Mouse (Mus musculus) liver, adult 2 months (tissue): ENCODE data around the gene Scaper. TPM values are rescaled to one million over a fixed set of nuclear protein-coding genes. Genes with fewer than 3 reads are reported as not detected.
A peak's percentile ranks its signal among the peaks of the same experiment; 100 is the strongest.

Experiments used
- DNase-seq: peaks from one replicate; pipeline ENCODE4 v3.0.0-alpha.2; 2011; ENCODE audit warnings: low read depth, low spot score; ENCODE audit errors: extremely low read depth
- H3K27ac ChIP-seq: fragments of 200-500 bp; replicated peaks from 2 replicates; pipeline ENCODE4 v1.5.1; 2012; ENCODE audit warnings: low read depth, mild to moderate bottlenecking, control low read depth, inconsistent platforms, low read length; ENCODE audit not compliant: insufficient read depth
- H3K27me3 ChIP-seq: fragments of 200-500 bp; 2 replicates; pipeline ENCODE4 v1.6.1; 2012; ENCODE audit warnings: mild to moderate bottlenecking, moderate library complexity, low read length, inconsistent platforms; ENCODE audit not compliant: control insufficient read depth, insufficient read depth
- H3K36me3 ChIP-seq: fragments of 200-500 bp; 2 replicates; pipeline ENCODE4 v1.6.1; 2012; ENCODE audit warnings: low read length, inconsistent platforms; ENCODE audit not compliant: control insufficient read depth, insufficient read depth
- H3K4me1 ChIP-seq: fragments of 200-500 bp; 2 replicates; pipeline ENCODE4 v1.6.1; 2011; ENCODE audit warnings: low read length; ENCODE audit not compliant: control insufficient read depth, insufficient read depth
- H3K4me3 ChIP-seq: fragments of 200-500 bp; 2 replicates; pipeline ENCODE4 v1.5.1; 2011; ENCODE audit warnings: low read depth, mild to moderate bottlenecking, control low read depth, low read length, moderate library complexity; ENCODE audit not compliant: insufficient read depth
- H3K79me2 ChIP-seq: fragments of 200-500 bp; 2 replicates; pipeline ENCODE4 v1.6.1; 2012; ENCODE audit warnings: inconsistent platforms, mild to moderate bottlenecking, low read length, moderate library complexity; ENCODE audit not compliant: control insufficient read depth, insufficient read depth
- H3K9ac ChIP-seq: fragments of 200-500 bp; 2 replicates; pipeline ENCODE4 v1.6.1; 2012; ENCODE audit warnings: low read depth, mild to moderate bottlenecking, control low read depth, inconsistent platforms, low read length
- CTCF ChIP-seq: fragments of 200-500 bp; IDR thresholded peaks from 2 replicates; pipeline ENCODE4 v1.5.1; 2011; ENCODE audit warnings: low read depth, low read length, control low read depth
- POLR2A ChIP-seq: fragments of 200-500 bp; IDR thresholded peaks from 2 replicates; pipeline ENCODE4 v1.6.1; 2011; ENCODE audit warnings: low read length, control low read depth; ENCODE audit not compliant: insufficient read depth; ENCODE audit errors: extremely low read depth
- WGBS: fragments of 180-500 bp; shearing (Covaris S2); methylation state at CpG from one replicate; pipeline ENCODE4 v1.1.7; 2018; 5-methylcytosine and 5-hydroxymethylcytosine counted together
- polyA plus RNA-seq: library from polyadenylated mRNA; depleted of rRNA; stranded (reverse); fragments of >200 nt; gene quantifications from 2 replicates; pipeline ENCODE4 v1.2.3, GENCODE M21; 2012; rRNA removed
- total RNA-seq: library from RNA; depleted of rRNA; stranded (reverse); fragments of >200 nt; gene quantifications from 2 replicates; pipeline ENCODE4 v1.2.3, GENCODE M21; 2014; rRNA removed

Gene Scaper
- total and polyA plus RNA-seq, 2 experiments = 1.4 to 9.5 TPM

DNA sequence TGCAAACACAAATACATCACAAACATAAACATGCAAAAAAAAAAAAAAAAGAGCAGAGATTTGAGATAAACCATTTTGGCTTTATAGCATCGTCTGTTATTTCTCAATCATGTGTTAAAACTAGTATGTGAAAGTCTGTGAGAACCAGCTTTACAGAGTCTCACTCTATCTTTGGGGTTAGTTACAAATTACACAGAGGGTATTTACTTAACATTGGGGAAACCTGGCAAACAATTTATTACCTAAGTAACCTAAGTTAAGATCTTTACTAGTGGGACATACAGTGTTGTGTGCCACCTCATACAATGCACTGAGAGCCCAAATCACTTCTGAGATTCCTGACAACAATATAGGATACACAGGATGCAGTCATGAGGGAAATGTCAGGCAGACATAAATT is 428.2 kb downstream of the Scaper start:
- TF ChIP-seq CTCF (no peak), POLR2A (no peak)
- no peak overlapping the region for H3K4me3 ChIP-seq
- DNase-seq = peak; percentile 93
- peak overlapping the region; percentile 53 for H3K9ac ChIP-seq
- H3K79me2 ChIP-seq = peaks cover 9% of the 10 kb centered on the region
- no peaks in the 10 kb centered on the region for H3K27me3 ChIP-seq
- H3K4me1 ChIP-seq = peaks cover 11% of the 10 kb centered on the region; the same call in 1 of the 2 replicates
- H3K36me3 ChIP-seq = no peaks in the 10 kb centered on the region
- peak overlapping the region; percentile 74 for H3K27ac ChIP-seq
- WGBS = 16% methylated on average over 1 of the region's 1 CpGs

DNA sequence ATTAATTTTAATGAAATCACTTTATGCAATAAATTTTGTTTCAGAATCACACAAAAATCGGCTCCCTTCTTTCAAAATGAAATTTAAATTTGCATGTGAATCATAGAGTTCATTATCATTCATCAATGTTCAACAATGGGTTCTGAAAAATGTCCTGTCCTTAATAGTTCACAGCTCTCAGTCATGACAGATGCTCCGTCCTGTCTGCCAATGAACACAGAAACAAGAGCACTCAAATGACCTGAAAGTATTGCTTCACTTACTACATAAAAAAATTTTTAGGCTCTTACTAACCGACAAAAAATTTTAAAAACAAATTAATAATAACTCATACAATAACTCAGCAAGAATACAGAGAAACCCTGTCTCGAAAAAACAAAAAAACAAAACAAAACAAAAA is 429.2 kb downstream of the Scaper start:
- Histone ChIP-seq H3K36me3 (no peaks in the 10 kb centered on the region), H3K27me3 (no peaks in the 10 kb centered on the region), H3K4me1 (peaks cover 11% of the 10 kb centered on the region; the same call in 1 of the 2 replicates), H3K27ac (no peak overlapping the region), H3K9ac (no peak overlapping the region), H3K79me2 (peaks cover 14% of the 10 kb centered on the region), H3K4me3 (no peak overlapping the region)
- no peak for TF ChIP-seq POLR2A
- TF ChIP-seq CTCF = no peak
- peak; percentile 79 for DNase-seq
- WGBS = 35% methylated on average over 4 of the region's 4 CpGs

DNA sequence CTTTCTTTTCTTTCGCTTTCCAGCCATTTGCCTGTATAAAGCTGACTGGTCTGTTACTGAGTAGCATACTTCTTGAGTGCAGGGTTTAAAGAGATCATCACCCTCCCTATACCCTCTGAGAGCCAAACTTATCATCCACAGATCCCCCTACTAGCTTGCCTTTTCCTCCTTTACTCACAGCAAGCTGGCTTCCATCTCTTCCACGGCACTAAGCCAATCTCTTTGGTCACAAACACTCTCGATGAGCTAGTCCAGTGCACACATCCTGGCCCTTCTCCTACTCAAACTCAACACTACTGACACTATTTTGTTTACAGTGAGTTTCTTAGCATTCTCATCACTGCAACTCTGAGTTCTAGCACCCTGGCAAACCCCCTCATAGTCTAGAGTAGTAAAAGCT is 430.0 kb downstream of the Scaper start:
- Histone ChIP-seq H3K4me3 (no peak overlapping the region), H3K9ac (no peak overlapping the region), H3K27me3 (no peaks in the 10 kb centered on the region), H3K4me1 (peaks cover 11% of the 10 kb centered on the region; the same call in 1 of the 2 replicates), H3K79me2 (peaks cover 21% of the 10 kb centered on the region), H3K27ac (no peak overlapping the region), H3K36me3 (no peaks in the 10 kb centered on the region)
- peak; percentile 79 for DNase-seq
- no peak for TF ChIP-seq CTCF
- TF ChIP-seq POLR2A = no peak
- 37% methylated on average over 3 of the region's 3 CpGs for WGBS

Other genes with a start within 250 kb of the Scaper start
- not detected in 2 replicates for gene 4930563M21Rik, start 72.4 kb upstream of the Scaper start, total RNA-seq
- gene 4930563M21Rik, start 72.4 kb upstream of the Scaper start, polyA plus RNA-seq = not detected in 2 replicates
- 9.0 and 10.1 TPM in 2 replicates for gene Rcn2, start 103.7 kb upstream of the Scaper start, total RNA-seq
- 6.5 and 6.6 TPM in 2 replicates for gene Rcn2, start 103.7 kb upstream of the Scaper start, polyA plus RNA-seq
- gene Pstpip1, start 151.8 kb upstream of the Scaper start, total RNA-seq = 0.37 and 0.40 TPM in 2 replicates
- 0.44 and 1.1 TPM in 2 replicates for gene Pstpip1, start 151.8 kb upstream of the Scaper start, polyA plus RNA-seq
- gene Tspan3, start 227.4 kb upstream of the Scaper start, total RNA-seq = 4.7 and 6.1 TPM in 2 replicates
- 6.3 and 7.3 TPM in 2 replicates for gene Tspan3, start 227.4 kb upstream of the Scaper start, polyA plus RNA-seq